Mouse (Mus musculus) liver, embryonic 14.5 days (tissue): Measurements from ENCODE around the gene Tiam2.

Experiments
- CTCF ChIP-seq: IDR thresholded peaks from 2 replicates; pipeline ENCODE4 v1.5.1; 2016; ENCODE audit warnings: antibody characterized with exemption, low read depth, control low read depth
- EP300 ChIP-seq: IDR thresholded peaks from 2 replicates; pipeline ENCODE4 v1.6.1; 2016; ENCODE audit warnings: antibody characterized with exemption, low read depth

DNA sequence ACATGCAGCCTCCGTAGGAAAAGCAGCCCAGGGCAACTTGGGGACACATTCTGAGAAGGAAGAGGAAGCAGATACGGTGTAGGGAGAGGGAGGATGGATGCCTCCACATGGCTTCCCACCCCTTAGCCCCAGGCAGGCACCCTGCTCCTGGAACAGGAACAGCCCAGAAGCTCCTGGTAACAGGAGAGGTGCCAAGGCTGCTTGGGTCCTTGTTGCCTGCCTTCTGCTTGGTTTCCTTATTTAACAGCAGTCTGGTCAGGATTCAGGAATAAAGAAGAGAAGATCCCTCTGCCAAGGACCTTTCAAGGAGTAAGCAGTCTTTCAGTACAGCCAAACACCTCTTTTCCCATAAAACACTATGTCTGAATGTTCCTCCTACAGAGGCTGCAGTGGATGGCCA is 169.2 kb downstream of the Tiam2 start:
- TF ChIP-seq CTCF (no peak), EP300 (no peak)
